Mouse (Mus musculus) lung, postnatal 36 days (tissue): ENCODE results near the gene Rnf111.
A peak's percentile ranks its signal among the peaks of the same experiment; 100 is the strongest.

Source experiments
- DNase-seq: peaks from one replicate; pipeline ENCODE4 v3.0.0; 2022; ENCODE audit warnings: mixed read lengths

The Rnf111 gene

GRCm38 (mm10) chr9:70392563-70392907 is 111.0 kb downstream of the Rnf111 start:
- peak; percentile 66 for DNase-seq

GRCm38 (mm10) chr9:70391660-70392562 is 111.6 kb downstream of the Rnf111 start:
- DNase-seq: no peak

DNA sequence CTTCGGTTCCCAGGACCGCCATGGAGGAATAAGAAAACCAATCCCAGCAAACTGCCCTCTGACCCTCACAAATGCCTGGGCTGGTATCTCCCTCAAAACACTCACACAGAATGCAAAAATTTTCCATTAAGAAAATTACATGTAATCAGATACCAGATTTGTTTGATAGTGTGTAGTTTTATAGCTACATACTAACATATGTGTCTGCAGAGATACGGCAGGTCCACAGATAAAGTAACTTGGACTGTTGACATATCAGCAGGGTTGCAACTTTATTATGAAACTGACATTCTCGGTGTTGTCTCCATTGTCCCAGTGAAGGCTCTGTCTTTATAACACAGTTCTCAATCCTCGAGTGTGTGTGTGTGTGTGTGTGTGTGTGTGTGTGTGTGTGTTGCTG is 112.5 kb downstream of the Rnf111 start:
- DNase-seq: no peak

DNA sequence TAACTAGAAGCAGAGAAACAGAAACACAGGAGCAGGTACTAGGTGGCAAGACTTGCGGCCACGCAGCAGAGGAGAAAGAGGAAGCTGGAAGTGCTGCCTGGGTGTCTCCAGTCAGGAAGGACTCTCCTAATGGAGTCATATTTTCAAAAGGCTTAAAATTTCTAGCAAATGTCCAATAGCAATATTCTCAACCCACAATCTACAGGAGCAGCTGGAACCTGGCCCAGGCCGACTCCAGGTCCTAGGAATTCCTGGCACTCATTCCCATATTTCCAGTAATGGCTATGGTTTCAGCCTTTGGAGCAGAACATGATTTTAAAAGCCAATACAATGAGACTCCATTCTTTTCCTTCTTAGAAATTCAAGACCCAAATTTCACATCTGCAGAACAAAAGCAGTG is 114.0 kb downstream of the Rnf111 start:
- DNase-seq: no peak

GRCm38 (mm10) chr9:70387410-70388119 is 116.0 kb downstream of the Rnf111 start:
- no peak for DNase-seq

DNA sequence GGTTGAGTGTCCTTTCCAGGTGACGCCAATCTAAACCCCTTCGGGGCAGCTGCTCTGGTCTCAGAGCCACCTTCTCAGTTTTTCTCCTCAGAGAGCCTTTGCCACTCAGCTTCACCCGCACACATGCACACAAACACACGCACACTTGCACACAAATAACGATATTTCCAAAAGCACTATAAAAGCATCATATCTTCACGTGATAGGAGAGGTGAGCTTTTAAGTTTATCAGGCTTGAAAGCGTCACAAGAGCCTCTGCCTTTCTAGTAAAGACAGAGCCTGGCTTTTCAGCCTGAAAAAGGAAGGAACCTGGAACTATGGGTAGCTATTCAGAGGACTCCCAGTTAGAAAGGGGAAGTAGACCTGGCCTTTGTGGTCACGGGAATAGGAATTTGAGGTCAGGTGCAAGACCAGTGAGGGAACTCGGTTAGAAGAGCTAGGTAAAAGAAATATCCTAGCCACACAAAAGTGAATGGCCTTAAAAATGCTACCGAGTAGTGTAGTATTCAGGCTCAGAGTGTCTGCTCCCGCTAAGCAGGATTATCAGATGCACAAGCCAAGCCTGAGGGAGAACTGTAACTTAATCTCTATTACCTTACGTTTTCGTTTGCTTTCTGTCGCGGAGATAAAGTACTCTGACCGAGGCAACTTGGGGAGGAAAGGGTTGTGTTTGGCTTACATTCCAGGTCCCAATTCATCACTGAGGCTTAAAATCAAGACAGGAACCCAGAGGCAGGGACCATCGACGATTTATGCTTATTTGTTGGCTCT is 118.4 kb downstream of the Rnf111 start:
- no peak for DNase-seq

- no peak for DNase-seq
Measured at GRCm38 (mm10) chr9:70384494-70384893, 119.0 kb downstream of the Rnf111 start.

- no peak for DNase-seq
Measured at GRCm38 (mm10) chr9:70383750-70384149, 119.8 kb downstream of the Rnf111 start.

DNA sequence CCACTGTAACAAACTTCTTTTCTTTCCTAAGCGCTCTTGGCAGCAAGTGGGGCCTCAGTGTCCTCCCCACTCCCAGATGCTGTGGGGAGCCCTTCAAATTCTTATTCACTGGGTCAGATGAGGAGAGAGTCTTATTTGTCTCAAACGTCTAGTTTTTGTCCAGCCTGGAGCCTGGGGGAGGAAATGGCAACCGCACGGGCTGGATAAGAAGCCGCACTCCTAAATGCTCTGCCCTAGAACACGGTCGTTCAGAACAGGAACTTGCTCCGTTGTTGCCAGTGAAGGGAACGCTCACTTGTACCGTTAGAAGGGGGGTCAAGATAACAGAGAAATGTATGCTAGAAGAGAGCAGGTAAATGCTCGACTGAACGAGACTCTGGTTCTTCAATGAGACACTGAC is 121.4 kb downstream of the Rnf111 start:
- DNase-seq: no peak

DNA sequence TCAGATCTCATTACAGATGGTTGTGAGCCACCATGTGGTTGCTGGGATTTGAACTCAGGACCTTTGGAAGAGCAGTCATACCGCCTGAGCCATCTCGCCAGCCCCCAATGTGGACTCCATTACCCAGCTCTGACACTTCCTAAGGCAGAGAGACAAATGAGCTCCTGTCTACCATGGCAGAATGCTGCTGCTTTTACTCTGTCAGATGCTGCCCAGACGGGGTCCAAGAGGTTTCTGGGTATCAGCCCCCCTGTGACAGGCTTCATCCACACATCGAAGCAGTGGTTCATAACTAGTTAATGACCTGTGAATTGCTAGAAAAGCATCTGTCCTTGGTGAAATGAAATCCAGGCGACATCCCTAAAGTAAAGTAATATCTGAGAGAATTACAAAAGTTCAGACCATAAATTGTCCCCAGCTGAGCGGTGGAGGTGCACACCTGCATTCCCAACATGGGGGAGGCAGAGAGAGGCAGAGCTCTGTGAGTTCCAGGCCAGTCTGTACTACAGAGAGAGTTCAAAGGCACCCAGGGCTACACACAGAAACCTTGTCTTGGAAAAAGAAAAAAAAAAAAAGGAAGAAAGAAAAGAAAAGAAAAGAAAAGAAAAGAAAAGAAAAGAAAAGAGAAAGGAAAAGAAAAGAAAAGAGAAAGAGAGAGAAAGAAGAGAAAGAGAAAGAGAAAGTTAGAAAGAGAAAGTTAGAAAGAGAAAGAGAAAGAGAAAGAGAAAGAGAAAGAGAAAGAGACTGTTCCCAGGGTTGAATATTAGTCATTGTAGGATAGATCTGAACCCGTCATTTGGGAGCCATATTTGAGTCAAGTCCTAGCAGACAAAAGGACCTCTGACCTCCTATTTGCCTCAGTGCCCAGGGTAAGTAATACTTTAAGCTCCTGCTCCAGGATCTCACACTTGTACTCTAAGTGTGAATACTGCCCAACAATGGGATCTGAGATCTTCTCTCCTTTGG is 123.7 kb downstream of the Rnf111 start:
- DNase-seq: no peak
